Mouse (Mus musculus) R1 (cell line): Measurements from ENCODE around the gene Pcdh9.

Experiments used
- DNase-seq: peaks from one replicate; pipeline ENCODE4 v3.0.0-alpha.2; 2018; ENCODE audit warnings: low read depth, low spot score

The Pcdh9 gene

DNA sequence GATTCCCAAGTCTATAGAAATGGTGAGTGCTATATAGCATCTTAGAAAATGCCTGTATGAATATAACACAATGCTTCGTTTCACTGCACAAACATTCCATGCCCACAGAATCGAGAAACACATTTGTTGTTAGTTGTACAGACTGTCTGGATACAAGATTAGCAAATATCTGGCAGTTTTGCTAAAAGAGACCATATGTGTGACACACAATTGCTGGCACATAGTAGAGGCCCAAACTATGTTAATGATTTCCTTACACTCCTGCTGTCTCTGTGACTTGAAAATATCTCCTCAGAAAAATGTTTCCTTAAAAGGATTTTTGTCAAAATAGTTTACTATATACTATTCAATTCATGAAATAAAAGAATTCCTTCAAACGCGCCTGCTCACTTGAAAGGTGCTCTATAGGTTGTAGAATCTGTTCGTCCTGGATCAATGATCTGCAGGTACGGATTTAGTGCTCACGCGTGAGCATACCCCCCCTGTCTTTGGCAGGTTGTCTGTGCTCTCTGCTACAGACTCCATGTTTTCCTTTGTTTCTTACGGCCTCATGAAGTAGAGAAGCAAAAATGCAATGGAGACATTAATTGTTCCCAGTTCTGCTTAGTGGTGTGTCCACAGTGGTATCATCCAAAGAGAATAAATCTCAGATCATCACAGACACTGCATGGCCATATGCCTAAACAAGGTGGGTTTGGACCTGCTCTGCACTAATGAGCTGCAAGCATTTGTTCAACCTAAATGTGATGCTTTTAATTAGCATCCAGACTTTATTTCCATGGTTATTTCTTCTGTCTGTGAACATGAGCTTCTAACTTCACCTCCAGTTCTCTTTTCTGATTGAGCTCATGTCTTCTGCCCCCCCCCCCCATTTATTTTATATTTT is 707.6 kb downstream of the Pcdh9 start:
- no peak for DNase-seq

- DNase-seq: no peak
Measured at GRCm38 (mm10) chr14:93169201-93169600, 721.3 kb downstream of the Pcdh9 start.

- DNase-seq: no peak
Measured at GRCm38 (mm10) chr14:93168367-93168766, 722.1 kb downstream of the Pcdh9 start.

DNA sequence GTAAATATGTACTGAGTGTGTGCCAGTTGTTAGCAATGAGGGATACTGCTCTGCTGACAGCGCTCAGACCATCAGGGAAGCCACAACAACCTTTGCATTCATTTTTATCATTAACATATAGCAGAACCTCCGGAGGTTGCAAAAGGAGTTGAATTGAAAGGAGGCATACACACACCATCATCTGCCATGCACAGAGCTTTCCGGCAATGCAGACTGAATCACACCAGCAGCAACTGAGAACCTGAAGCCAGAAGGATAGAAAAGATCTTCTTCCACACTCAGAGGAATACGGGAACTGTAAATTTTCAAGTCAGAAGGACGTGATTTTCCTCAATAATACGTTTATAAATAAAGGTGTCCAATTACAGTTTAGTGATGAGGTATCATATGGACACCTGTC is 747.1 kb downstream of the Pcdh9 start:
- no peak for DNase-seq

GRCm38 (mm10) chr14:93142076-93142475 is 748.4 kb downstream of the Pcdh9 start:
- no peak for DNase-seq

- no peak for DNase-seq
Measured at GRCm38 (mm10) chr14:93126993-93127392, 763.5 kb downstream of the Pcdh9 start.

GRCm38 (mm10) chr14:93102755-93103154 is 787.7 kb downstream of the Pcdh9 start:
- no peak for DNase-seq

DNA sequence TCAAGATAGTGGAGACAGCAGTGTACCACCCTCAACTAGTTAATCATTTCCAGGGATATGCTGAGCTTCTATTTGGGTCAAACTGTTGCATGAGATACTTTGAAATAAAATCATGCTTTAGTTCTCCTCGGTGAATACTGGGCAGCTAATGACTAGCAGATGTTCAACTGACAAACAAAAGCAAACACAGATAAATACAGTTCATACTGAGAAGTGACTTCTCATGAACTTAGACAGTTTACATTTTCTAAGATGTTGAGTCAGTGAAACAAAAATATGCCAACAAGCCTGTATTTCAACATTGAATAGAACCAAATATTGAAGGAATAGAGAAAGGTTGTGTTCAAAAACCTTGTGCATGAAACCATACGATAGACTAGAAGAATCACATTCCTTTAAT is 795.4 kb downstream of the Pcdh9 start:
- DNase-seq: no peak

- DNase-seq: no peak
Measured at GRCm38 (mm10) chr14:93092806-93093205, 797.7 kb downstream of the Pcdh9 start.

DNA sequence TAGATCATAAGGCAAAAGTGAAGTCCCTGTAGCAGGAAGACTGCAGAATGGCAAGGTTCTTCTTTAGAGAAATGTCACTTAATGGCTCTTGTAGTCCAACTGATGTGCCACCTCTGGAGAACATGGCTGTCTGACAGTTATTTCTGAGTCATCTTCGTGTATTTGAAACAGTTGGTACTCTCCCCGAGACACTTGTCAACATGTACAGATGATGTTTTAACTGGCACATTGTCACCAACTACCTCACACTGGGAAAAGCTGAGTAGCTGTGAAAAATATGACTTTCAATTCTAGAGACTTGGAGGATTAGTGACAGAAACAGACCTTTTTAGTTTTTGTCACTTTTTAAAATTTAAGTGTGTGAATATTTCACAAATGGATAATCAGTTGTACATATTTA is 804.8 kb downstream of the Pcdh9 start:
- no peak for DNase-seq

GRCm38 (mm10) chr14:93083140-93083539 is 807.3 kb downstream of the Pcdh9 start:
- DNase-seq: peak; percentile 74

GRCm38 (mm10) chr14:93080910-93081309 is 809.6 kb downstream of the Pcdh9 start:
- no peak for DNase-seq

DNA sequence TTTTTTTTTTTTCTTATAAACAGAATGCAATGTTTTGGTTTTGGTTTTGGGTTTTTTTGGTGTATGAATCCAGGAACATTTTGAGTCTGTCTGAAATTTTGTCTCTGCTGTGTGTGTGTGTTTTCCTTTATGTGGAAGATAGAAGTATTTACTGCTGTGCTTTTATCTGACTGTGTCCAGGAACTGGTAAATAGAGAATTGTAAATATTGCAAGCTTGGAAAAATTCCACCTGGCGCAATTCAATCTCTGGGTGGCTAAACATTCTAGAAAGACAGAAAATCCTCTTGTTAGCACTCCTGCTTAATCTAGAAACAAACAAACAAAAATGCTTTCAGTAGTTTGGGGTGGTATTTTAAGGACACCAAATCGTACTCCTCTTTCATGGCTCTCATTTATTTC is 814.7 kb downstream of the Pcdh9 start:
- no peak for DNase-seq

- no peak for DNase-seq
Measured at GRCm38 (mm10) chr14:93072346-93072745, 818.1 kb downstream of the Pcdh9 start.

- DNase-seq: no peak
Measured at GRCm38 (mm10) chr14:93070140-93070539, 820.3 kb downstream of the Pcdh9 start.

DNA sequence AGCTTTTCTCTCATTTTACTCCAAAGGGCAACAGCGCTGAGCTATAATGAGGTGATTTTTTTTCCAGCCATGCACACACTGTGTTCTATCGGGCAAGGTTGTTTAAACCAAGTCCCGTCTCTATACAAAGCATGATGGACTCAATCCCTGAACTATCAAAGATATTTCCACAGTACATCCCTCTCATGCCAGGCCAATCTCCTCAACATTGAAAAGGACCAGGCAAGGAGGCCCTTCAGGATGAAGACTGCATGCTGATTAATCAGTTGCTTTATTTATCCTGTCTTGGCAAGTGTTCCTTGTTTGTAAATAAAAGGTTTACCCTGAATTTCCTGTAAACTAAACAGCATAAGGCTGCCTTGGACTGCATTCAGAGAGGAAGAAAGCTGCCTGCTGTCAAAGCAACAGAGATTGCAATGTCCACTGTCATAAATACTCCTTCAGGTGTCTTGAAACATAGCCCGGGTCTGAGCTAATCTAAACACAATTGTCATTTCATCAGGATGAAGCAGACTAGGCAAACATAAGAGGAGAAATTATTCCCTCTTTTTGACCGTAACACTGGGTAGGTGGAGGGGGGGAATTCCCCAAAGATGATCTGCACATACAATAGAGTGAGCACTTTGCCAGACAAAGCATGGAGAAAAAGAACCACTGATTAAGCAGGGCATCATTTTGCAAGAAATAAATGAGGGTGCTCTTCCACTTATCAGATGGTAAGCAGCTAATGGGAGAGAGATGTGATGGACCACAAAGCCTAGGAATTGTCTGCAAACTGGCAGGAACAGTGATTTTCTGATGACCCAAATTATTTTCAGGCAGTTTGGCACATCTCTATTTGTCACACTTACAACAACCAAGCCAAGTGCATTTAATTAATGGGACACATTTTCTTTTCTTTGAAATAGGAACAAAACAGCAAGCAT is 822.8 kb downstream of the Pcdh9 start:
- DNase-seq: no peak

- DNase-seq: no peak
Measured at GRCm38 (mm10) chr14:93066732-93067410, 823.6 kb downstream of the Pcdh9 start.

- DNase-seq: no peak
Measured at GRCm38 (mm10) chr14:93061824-93062620, 828.5 kb downstream of the Pcdh9 start.

- DNase-seq: no peak
Measured at GRCm38 (mm10) chr14:93058799-93059198, 831.7 kb downstream of the Pcdh9 start.

DNA sequence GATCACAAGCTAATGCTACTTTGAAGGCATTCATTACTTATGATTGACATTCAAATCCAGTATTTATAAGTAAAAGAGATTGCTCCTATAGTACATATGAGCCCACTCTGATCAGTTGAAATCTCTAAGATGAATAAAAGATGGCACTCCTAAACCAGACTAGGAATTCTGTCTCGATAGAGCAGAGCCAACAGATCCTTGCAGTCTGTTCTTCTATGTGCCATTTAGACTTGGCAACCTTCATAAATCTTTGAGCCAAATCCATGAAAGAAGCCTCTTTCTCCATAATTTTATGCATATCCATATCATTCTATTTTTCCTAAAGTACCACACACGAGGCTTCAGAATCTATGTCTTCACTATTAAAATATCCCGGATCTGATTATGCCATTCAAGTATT is 834.5 kb downstream of the Pcdh9 start:
- no peak for DNase-seq

DNA sequence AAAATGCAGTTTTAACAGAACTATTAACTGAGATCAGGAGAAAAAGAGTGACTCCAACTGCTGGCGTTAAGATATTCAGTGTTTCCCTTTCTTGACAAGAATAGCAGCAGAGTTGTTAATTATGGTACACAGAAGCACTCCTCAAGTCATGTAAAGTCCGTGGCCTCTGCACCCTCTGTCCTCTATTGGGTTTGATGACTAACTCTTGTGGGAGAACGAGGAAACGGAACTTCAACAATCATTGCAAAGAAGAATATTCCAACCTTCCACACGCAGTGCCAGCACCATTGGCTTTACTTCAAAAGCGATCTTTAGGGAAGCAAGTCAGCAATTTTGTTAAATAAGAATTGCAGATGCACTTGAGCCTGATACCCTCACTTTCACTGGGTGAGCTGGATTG is 849.9 kb downstream of the Pcdh9 start:
- DNase-seq: no peak
